Mouse (Mus musculus) lung, adult 2 months (tissue): ENCODE results near the gene Lmntd1.

Experiments
- CTCF ChIP-seq: fragments of 200-500 bp; IDR thresholded peaks from 2 replicates; pipeline ENCODE4 v1.5.1; 2011; ENCODE audit warnings: mild to moderate bottlenecking, low read length, control low read depth; ENCODE audit not compliant: insufficient read depth
- POLR2A ChIP-seq: fragments of 200-500 bp; IDR thresholded peaks from 2 replicates; pipeline ENCODE4 v1.6.1; 2011; ENCODE audit warnings: low read depth, mild to moderate bottlenecking, control low read depth, low read length, borderline replicate concordance; ENCODE audit errors: extremely low read depth

DNA sequence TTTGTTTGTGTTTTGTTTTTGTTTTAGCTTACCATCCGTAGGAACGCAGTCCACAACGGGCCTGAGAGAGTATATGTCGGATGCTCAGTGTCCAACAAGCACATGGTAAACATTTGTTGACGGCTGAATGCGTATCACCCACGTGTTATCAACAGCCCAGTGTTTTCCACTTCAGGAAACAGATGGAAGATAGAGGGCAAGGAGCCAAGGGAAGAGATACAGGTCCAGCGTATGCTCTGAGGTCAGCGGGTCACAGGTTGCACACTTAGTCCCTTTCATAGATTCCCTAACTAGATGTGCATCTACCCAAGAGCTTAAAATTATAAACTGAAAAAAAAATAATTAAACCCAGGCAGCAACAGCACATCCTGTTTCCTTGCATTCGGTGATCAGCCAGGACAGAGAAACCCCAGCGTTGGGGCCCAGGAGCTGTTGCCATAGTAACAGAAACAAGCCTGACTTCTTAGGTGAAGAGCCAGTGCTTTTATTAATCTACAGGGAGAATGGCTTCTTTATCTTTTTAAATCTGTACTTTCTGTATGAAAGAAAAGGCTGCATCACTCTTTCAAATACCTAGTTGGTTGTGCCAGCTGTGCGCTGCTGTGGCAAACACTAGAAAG lies 128.0 kb downstream of the Lmntd1 start:
- TF ChIP-seq CTCF, result no peak
- no peak for TF ChIP-seq POLR2A
